Mouse (Mus musculus) hindbrain, embryonic 15.5 days (tissue): ENCODE measurements around the gene Nrp2. TPM values are rescaled to one million over a fixed set of nuclear protein-coding genes. Genes with fewer than 3 reads are reported as not detected.
A peak's percentile ranks its signal among the peaks of the same experiment; 100 is the strongest.

Source experiments
- ATAC-seq: fragments of 200-750 bp; cut with Nextera tagmentation; 2 replicates; pipeline ENCODE4 v1.8.0; 2017; ENCODE audit warnings: low read depth, moderate number of reproducible peaks, moderate TSS enrichment; ENCODE audit not compliant: low FRiP score
- H3K27ac ChIP-seq: fragments of 300-500 bp; sonication (generic); replicated peaks from 2 replicates; pipeline ENCODE4 v1.5.1; 2015; ENCODE audit warnings: mild to moderate bottlenecking, inconsistent platforms
- H3K27me3 ChIP-seq: fragments of 300-500 bp; sonication (generic); 2 replicates; pipeline ENCODE4 v1.6.1; 2015; ENCODE audit warnings: control low read depth, inconsistent platforms
- H3K36me3 ChIP-seq: fragments of 300-500 bp; sonication (generic); 2 replicates; pipeline ENCODE4 v1.6.1; 2015; ENCODE audit warnings: control low read depth, inconsistent platforms
- H3K4me1 ChIP-seq: fragments of 300-500 bp; sonication (generic); replicated peaks from 2 replicates; pipeline ENCODE4 v1.6.1; 2015; ENCODE audit warnings: control low read depth, inconsistent platforms
- H3K4me2 ChIP-seq: fragments of 300-500 bp; sonication (generic); 2 replicates; pipeline ENCODE4 v1.6.1; 2015; ENCODE audit warnings: moderate library complexity, mild to moderate bottlenecking, inconsistent platforms
- H3K4me3 ChIP-seq: fragments of 300-500 bp; sonication (generic); 2 replicates; pipeline ENCODE4 v1.5.1; 2015; ENCODE audit warnings: mild to moderate bottlenecking, inconsistent platforms
- H3K9ac ChIP-seq: fragments of 300-500 bp; sonication (generic); 2 replicates; pipeline ENCODE4 v1.6.1; 2015; ENCODE audit warnings: inconsistent platforms
- H3K9me3 ChIP-seq: fragments of 300-500 bp; sonication (generic); 2 replicates; pipeline ENCODE4 v1.6.1; 2016; ENCODE audit warnings: control low read depth, inconsistent platforms
- WGBS: fragments of 180-500 bp; shearing (Covaris S2); methylation state at CpG from one replicate; pipeline ENCODE4 v1.1.7; 2015; 5-methylcytosine and 5-hydroxymethylcytosine counted together
- polyA plus RNA-seq: library from polyadenylated mRNA; unstranded; fragments of >200 nt; fragmentation: Nextera tagmentation; extraction: Ambion mirVana; gene quantifications from 2 replicates; pipeline ENCODE4 v1.2.1, GENCODE M21; 2015

Nrp2 gene
- polyA plus RNA-seq, 1 experiment from 2014 or later = 31.5 TPM

- H3K27ac ChIP-seq = 0 out of 2 replicates have a peak overlapping the region, but pooled peaks have one; percentile 22
- 57% methylated on average over 13 of the region's 13 CpGs for WGBS
Observed at GRCm38 (mm10) chr1:62729345-62730150, 26.5 kb downstream of the Nrp2 start.

GRCm38 (mm10) chr1:62732036-62732435 lies 29.0 kb downstream of the Nrp2 start:
- H3K27me3 ChIP-seq = no peaks in the 10 kb centered on the region
- no peaks in the 10 kb centered on the region for H3K36me3 ChIP-seq
- peaks cover 23% of the 10 kb centered on the region for H3K4me1 ChIP-seq
- 69% methylated on average over 6 of the region's 6 CpGs for WGBS
- no peak overlapping the region for H3K9ac ChIP-seq
- H3K4me3 ChIP-seq = no peak overlapping the region
- no peaks in the 10 kb centered on the region for H3K9me3 ChIP-seq
- ATAC-seq = no peak
- H3K4me2 ChIP-seq = no peak overlapping the region
- H3K27ac ChIP-seq = no peak overlapping the region

More at GRCm38 (mm10) chr1:62729345-62730150, 26.5 kb downstream of the Nrp2 start:
- no peak for ATAC-seq
- peaks cover 33% of the 10 kb centered on the region for H3K4me1 ChIP-seq
- H3K9me3 ChIP-seq = no peaks in the 10 kb centered on the region
- H3K27me3 ChIP-seq = no peaks in the 10 kb centered on the region
- no peaks in the 10 kb centered on the region for H3K36me3 ChIP-seq
- no peak overlapping the region for H3K4me3 ChIP-seq
- no peak overlapping the region for H3K4me2 ChIP-seq
- H3K9ac ChIP-seq = no peak overlapping the region

GRCm38 (mm10) chr1:62734420-62734931 lies 31.4 kb downstream of the Nrp2 start:
- Histone ChIP-seq H3K9ac (no peak overlapping the region), H3K4me2 (no peak overlapping the region), H3K9me3 (no peaks in the 10 kb centered on the region), H3K4me3 (no peak overlapping the region), H3K27ac (no peak overlapping the region), H3K27me3 (no peaks in the 10 kb centered on the region), H3K36me3 (peaks cover 3% of the 10 kb centered on the region; the same call in 1 of the 2 replicates), H3K4me1 (peaks cover 9% of the 10 kb centered on the region)
- 56% methylated on average over 5 of the region's 5 CpGs for WGBS
- no peak for ATAC-seq

DNA sequence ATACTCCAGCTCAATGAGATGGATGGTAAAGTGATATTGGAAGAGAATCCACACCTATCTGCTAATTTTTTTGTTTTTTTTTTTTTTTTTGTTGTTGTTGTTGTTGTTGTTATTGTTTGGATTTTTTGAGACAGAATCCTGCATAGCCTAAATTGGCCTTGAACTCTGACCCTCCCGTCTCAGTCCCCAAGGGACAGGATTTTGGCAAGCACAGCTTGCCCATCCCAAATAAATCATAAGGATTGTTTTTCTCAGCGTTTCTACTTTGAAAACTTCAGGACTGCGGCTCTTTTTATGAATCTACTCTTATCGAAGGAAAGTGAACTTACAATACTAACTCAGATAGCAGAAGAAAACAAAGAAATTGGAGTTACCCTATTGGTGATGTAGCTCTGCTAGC lies 31.9 kb downstream of the Nrp2 start:
- 85% methylated on average over 4 of the region's 4 CpGs for WGBS
- ATAC-seq = no peak
- no peak overlapping the region for H3K4me3 ChIP-seq

GRCm38 (mm10) chr1:62735835-62736234 lies 32.8 kb downstream of the Nrp2 start:
- H3K36me3 ChIP-seq = peaks cover 3% of the 10 kb centered on the region; the same call in 1 of the 2 replicates
- peaks cover 8% of the 10 kb centered on the region for H3K4me1 ChIP-seq
- H3K27ac ChIP-seq = no peak overlapping the region
- no peak overlapping the region for H3K9ac ChIP-seq
- no peaks in the 10 kb centered on the region for H3K27me3 ChIP-seq
- H3K4me2 ChIP-seq = no peak overlapping the region
- 78% methylated on average over 4 of the region's 4 CpGs for WGBS
- ATAC-seq = no peak
- no peaks in the 10 kb centered on the region for H3K9me3 ChIP-seq
- no peak overlapping the region for H3K4me3 ChIP-seq

More for the DNA sequence above, 31.9 kb downstream of the Nrp2 start:
- no peak overlapping the region for H3K9ac ChIP-seq
- H3K27me3 ChIP-seq = no peaks in the 10 kb centered on the region
- H3K9me3 ChIP-seq = no peaks in the 10 kb centered on the region
- H3K27ac ChIP-seq = no peak overlapping the region
- peaks cover 8% of the 10 kb centered on the region for H3K4me1 ChIP-seq
- peaks cover 3% of the 10 kb centered on the region; the same call in 1 of the 2 replicates for H3K36me3 ChIP-seq
- H3K4me2 ChIP-seq = no peak overlapping the region

- H3K27me3 ChIP-seq = no peaks in the 10 kb centered on the region
- no peak overlapping the region for H3K9ac ChIP-seq
- H3K4me2 ChIP-seq = no peak overlapping the region
- no peaks in the 10 kb centered on the region for H3K9me3 ChIP-seq
- WGBS = 62% methylated on average over 8 of the region's 8 CpGs
- peaks cover 8% of the 10 kb centered on the region for H3K4me1 ChIP-seq
- peaks cover 3% of the 10 kb centered on the region; the same call in 1 of the 2 replicates for H3K36me3 ChIP-seq
- ATAC-seq = no peak
- no peak overlapping the region for H3K4me3 ChIP-seq
- no peak overlapping the region for H3K27ac ChIP-seq
Observed at GRCm38 (mm10) chr1:62736455-62737012, 33.4 kb downstream of the Nrp2 start.

DNA sequence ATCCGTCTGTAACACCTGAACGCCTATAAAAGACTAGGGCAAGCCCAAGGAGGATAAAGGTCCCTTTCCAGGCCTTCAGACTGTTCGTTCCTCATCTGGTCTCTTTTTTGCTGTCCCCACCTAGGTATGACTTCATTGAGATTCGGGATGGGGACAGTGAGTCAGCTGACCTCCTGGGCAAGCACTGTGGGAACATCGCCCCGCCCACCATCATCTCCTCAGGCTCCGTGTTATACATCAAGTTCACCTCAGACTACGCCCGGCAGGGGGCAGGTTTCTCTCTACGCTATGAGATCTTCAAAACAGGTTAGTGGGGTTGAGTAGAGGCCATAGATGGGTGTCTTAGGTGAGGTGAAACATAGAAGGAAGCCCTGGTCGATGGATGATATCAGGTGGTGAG lies 35.1 kb downstream of the Nrp2 start:
- Histone ChIP-seq H3K4me3 (no peak overlapping the region), H3K4me2 (no peak overlapping the region), H3K27me3 (no peaks in the 10 kb centered on the region), H3K27ac (no peak overlapping the region), H3K9me3 (no peaks in the 10 kb centered on the region), H3K4me1 (peaks cover 19% of the 10 kb centered on the region), H3K36me3 (peaks cover 3% of the 10 kb centered on the region; the same call in 1 of the 2 replicates), H3K9ac (no peak overlapping the region)
- WGBS = 81% methylated on average over 11 of the region's 11 CpGs
- ATAC-seq = no peak

DNA sequence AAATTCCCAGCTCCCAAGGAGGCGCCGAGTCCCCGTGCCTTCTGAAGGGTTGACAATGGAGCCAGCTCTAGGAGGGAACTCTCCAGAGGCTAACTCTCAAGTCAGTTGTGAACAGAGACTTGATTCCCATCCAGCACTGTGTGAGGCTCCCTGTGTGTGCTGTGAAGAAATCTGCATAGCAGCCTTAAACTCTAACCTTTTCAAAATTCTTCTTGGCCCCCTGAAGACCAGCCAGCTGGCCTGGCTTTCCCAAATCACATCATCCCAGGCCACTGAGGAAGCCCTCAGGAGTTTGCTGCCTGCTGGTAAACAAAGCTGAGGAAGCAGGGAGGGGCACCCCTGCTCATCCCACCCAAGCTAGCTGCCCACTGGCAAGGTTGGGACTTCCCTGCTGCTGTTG lies 39.0 kb downstream of the Nrp2 start:
- Histone ChIP-seq H3K27ac (no peak overlapping the region), H3K4me3 (no peak overlapping the region), H3K9me3 (no peaks in the 10 kb centered on the region), H3K9ac (no peak overlapping the region), H3K27me3 (no peaks in the 10 kb centered on the region), H3K36me3 (peaks cover 3% of the 10 kb centered on the region; the same call in 1 of the 2 replicates), H3K4me2 (no peak overlapping the region), H3K4me1 (peaks cover 14% of the 10 kb centered on the region; the same call in 1 of the 2 replicates)
- ATAC-seq = no peak
- WGBS = 27% methylated on average over 3 of the region's 3 CpGs

GRCm38 (mm10) chr1:62743064-62743694 lies 40.1 kb downstream of the Nrp2 start:
- ATAC-seq = peak; percentile 65; the same call in 1 of the 2 replicates

DNA sequence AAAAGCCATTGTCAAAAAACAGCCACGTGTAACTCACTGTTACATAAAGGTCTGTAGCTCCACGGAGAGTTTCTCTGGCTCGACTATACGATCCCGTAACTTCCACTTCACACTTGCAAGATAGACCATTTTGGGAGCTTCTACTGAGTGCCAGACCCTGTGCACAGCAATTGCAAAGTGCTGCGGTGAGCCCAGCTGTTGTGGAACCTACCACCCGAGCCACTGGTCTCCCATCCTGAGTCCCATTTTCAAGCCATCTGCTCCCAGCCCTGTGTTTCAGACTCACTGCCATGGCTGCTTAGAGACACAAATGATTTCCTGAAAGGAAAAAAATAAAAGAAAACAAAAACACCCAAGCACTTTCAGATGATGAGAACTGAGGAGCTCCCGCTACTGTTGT lies 42.8 kb downstream of the Nrp2 start:
- Histone ChIP-seq H3K9me3 (no peaks in the 10 kb centered on the region), H3K4me3 (no peak overlapping the region), H3K4me1 (peaks cover 27% of the 10 kb centered on the region), H3K4me2 (no peak overlapping the region), H3K9ac (no peak overlapping the region), H3K27ac (no peak overlapping the region), H3K27me3 (no peaks in the 10 kb centered on the region), H3K36me3 (peaks cover 2% of the 10 kb centered on the region; the same call in 1 of the 2 replicates)
- WGBS = 88% methylated on average over 8 of the region's 8 CpGs
- ATAC-seq = no peak

More at GRCm38 (mm10) chr1:62743064-62743694, 40.1 kb downstream of the Nrp2 start:
- Histone ChIP-seq H3K4me2 (no peak overlapping the region), H3K9ac (no peak overlapping the region), H3K4me3 (no peak overlapping the region), H3K36me3 (peaks cover 3% of the 10 kb centered on the region; the same call in 1 of the 2 replicates), H3K27me3 (no peaks in the 10 kb centered on the region), H3K27ac (0 out of 2 replicates have a peak overlapping the region, but pooled peaks have one; percentile 32), H3K4me1 (peaks cover 14% of the 10 kb centered on the region; the same call in 1 of the 2 replicates), H3K9me3 (no peaks in the 10 kb centered on the region)
- 18% methylated on average over 8 of the region's 8 CpGs for WGBS

DNA sequence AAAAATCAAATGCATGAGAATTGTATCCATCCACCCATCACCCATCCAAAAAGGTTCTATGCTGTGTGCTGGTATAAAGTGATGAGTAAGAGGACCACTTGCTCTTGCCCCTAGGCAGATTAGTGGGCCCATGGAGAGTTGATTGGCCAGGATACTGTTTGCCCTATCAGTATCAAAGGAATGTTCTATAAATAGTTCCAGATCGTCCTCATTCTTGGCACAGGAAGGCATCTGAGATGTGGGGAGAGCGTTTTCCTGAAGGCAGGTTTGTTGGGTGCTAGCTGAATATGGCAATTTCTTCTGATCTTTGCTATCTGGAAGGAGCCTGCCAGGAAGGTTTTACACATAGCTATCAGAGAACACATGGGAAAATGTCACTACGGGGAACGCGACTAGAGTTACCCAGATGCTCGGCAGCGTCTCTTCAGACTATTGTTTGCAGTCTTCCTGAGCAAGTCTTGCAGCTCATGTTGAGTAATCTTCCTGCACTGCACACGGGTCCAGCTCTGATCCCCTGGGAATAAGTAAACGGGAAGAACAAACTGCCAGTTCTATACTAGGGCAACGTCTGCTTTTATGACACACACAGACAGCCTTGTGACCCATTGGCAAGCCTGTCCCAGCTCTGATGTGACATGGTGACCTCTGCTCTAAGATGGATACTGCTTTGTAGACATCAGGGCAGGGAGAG lies 44.5 kb downstream of the Nrp2 start:
- Histone ChIP-seq H3K9ac (no peak overlapping the region), H3K4me1 (peaks cover 35% of the 10 kb centered on the region), H3K36me3 (peaks cover 2% of the 10 kb centered on the region; the same call in 1 of the 2 replicates), H3K4me2 (no peak overlapping the region), H3K27me3 (no peaks in the 10 kb centered on the region), H3K27ac (no peak overlapping the region), H3K9me3 (no peaks in the 10 kb centered on the region), H3K4me3 (no peak overlapping the region)
- WGBS = 63% methylated on average over 10 of the region's 10 CpGs
- ATAC-seq = no peak
